Mouse (Mus musculus): ENCODE results near the gene Rnaset2b. TPM values are rescaled to one million over a fixed set of nuclear protein-coding genes. Genes with fewer than 3 reads are reported as not detected.
"Not testable (repeated sequence)": the region's sequence is repeated elsewhere in the genome, so short reads cannot be mapped to it uniquely, and the experiment has no call there.

The Rnaset2b gene
- polyA plus RNA-seq, 1 experiment: 79.9 TPM

DNA sequence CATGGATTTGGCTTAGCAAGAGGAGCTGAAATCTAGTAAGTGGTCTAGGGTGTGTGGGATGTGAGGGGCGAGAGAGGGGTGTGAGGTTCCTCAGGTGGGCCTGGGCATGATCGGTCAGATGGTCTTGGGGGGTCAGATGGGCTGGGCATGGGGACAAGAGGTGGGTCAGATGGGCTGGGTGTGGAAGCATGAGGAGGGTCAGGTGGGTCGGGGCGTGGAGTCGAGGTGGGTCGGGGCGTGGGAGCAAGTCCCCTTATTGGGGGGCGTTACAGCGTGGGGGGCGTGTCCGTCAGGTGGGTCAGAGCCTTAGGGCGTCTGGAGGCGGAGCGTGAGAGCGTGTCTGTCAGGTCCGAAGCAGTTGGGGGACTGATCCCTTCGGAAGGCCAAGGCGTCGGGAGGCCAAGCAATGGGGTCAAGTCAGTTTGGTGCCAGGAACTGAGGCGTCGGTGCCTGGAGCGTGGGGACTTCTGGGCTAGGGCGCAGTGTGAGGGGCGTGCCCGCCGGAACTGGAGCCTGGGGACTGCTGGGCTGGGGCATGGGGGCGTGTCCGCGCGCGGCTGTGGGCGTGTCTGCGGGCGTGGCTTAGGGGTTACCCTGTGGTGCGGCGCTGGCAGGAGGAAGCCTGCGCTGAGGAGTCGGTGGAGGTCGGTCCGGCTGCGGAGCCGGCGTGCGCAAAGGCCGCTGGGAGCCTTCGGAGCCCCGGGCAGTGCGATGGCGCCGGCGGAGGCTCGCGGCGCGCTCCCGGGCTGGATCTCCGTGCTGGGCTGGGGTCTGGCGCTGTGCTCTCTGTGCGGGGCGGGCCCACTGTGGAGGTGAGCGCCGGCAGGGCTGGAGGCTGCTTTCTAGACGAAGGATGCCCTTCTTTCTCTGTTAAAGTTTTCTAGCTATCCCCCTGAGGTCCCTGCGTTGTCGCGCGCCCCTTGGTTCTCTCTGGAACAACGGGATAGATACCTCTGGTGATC lies 8.1 kb downstream of the Rnaset2b start, which contains the start of gene Gm49721:
Gene Gm49721 (plus strand): TSS at position 618 of the 962 bp plus-strand sequence.
- H3K4me1 ChIP-seq (ENCODE audit: control insufficient read depth, insufficient read depth, low read length); H3K27me3 ChIP-seq (ENCODE audit: control insufficient read depth, insufficient read depth, low read length, poor library complexity, severe bottlenecking); H3K9me3 ChIP-seq (replicated peaks; ENCODE audit: control insufficient read depth, insufficient read depth, low read length, poor library complexity, severe bottlenecking); H3K27ac ChIP-seq (ENCODE audit: insufficient read depth, low read length); H3K36me3 ChIP-seq (ENCODE audit: control insufficient read depth, insufficient read depth, low read length, poor library complexity, severe bottlenecking): not testable (repeated sequence)
- Histone ChIP-seq H3K9ac (ENCODE audit: low read depth, poor library complexity, severe bottlenecking) (peak within 1 kb of the TSS; percentile 85), H3K4me3 (ENCODE audit: low read depth, low read length) (peak within 1 kb of the TSS; percentile 95)

DNA sequence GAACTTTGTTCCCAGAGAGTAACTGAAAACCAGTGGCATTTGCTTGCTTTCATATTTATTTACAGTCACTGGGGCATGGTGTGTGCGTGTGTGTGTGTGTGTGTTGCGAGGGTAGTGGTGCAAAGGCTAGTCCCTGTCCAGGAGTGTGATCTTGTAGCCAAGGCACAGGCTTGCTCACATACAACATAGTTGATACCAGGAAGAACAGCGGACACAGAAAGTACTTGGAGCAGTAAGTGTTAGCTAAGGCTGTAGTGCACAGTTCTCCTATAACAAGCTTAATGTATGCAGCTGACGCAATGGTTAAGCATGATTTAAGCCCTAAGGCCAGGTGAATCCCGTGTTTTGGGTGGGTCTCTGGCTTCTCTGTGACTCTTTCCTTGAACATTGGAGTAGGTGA lies 8.9 kb downstream of the Rnaset2b start:
- H3K36me3 ChIP-seq (ENCODE audit: control insufficient read depth, insufficient read depth, low read length, poor library complexity, severe bottlenecking): not testable (repeated sequence)

DNA sequence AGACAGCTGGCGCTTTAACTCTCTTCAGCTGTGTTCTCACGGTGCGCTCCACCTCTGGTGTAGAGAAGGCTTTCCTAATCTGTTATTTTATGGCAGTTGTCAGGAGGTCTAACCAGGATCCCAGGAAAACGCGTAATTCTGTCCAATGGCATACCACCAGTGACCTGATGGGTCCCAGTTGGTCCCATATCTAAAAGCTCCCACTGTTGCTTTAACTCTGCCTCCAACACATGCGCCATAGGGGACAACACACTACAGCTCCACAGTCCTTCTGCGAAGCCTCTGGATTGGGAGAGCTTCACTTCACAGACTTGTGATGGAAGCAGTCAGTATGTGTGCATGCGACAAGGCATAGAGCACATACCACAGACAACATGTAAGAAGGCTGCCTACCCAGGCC lies 9.7 kb downstream of the Rnaset2b start:
- H3K9ac ChIP-seq (ENCODE audit: low read depth, poor library complexity, severe bottlenecking); H3K4me3 ChIP-seq (ENCODE audit: low read depth, low read length); H3K27me3 ChIP-seq (ENCODE audit: control insufficient read depth, insufficient read depth, low read length, poor library complexity, severe bottlenecking); H3K36me3 ChIP-seq (ENCODE audit: control insufficient read depth, insufficient read depth, low read length, poor library complexity, severe bottlenecking); H3K9me3 ChIP-seq (replicated peaks; ENCODE audit: control insufficient read depth, insufficient read depth, low read length, poor library complexity, severe bottlenecking); H3K4me1 ChIP-seq (ENCODE audit: control insufficient read depth, insufficient read depth, low read length); H3K27ac ChIP-seq (ENCODE audit: insufficient read depth, low read length): not testable (repeated sequence)

More for the DNA sequence above, 8.9 kb downstream of the Rnaset2b start:
- H3K4me1 ChIP-seq (ENCODE audit: control insufficient read depth, insufficient read depth, low read length); H3K27ac ChIP-seq (ENCODE audit: insufficient read depth, low read length); H3K9me3 ChIP-seq (replicated peaks; ENCODE audit: control insufficient read depth, insufficient read depth, low read length, poor library complexity, severe bottlenecking); H3K27me3 ChIP-seq (ENCODE audit: control insufficient read depth, insufficient read depth, low read length, poor library complexity, severe bottlenecking): not testable (repeated sequence)
- Histone ChIP-seq H3K9ac (ENCODE audit: low read depth, poor library complexity, severe bottlenecking) (peak overlapping the region; percentile 85), H3K4me3 (ENCODE audit: low read depth, low read length) (peak overlapping the region; percentile 95)

DNA sequence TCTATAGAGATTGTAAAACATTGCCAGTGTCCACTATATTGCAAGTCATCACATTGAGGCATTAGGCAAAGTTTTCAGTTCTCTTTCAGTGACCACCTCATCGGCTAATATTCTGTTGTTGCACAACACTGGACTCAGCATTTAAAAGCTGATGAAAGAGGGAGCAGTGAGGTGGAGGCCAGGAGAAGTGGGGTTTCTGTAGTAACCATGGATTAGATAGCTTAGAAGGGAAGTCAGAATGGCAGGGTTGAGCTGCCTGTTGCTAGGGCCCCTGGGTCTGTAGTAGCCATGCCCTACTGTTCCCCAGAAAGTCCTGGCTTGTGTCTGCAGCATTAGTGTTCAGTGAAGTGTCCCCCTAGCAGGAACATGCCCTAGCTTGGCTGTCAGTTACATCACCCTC lies 15.7 kb downstream of the Rnaset2b start:
- not testable (repeated sequence) for H3K4me3 ChIP-seq (ENCODE audit: low read depth, low read length); H3K9me3 ChIP-seq (replicated peaks; ENCODE audit: control insufficient read depth, insufficient read depth, low read length, poor library complexity, severe bottlenecking); H3K27ac ChIP-seq (ENCODE audit: insufficient read depth, low read length); H3K27me3 ChIP-seq (ENCODE audit: control insufficient read depth, insufficient read depth, low read length, poor library complexity, severe bottlenecking); H3K36me3 ChIP-seq (ENCODE audit: control insufficient read depth, insufficient read depth, low read length, poor library complexity, severe bottlenecking); H3K4me1 ChIP-seq (ENCODE audit: control insufficient read depth, insufficient read depth, low read length); H3K9ac ChIP-seq (ENCODE audit: low read depth, poor library complexity, severe bottlenecking)

DNA sequence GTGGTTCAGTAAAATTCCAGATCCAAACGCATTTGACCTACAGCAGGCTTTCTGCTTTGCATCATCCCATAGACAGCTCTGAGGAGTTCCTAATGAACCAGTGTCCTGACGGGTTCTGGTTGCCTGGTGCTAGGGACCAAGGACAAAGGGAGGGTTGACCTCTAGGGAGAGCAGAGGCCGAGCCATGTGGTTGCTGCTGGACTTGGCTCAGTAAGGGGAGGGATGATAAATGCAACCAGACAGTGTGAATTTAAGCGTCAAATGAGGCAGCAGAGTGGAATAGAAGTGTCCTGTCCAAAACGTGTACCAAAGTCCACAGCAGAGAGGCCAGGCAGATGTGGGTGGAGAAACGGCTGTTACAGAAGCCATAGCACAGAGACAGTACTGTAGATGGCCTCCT lies 25.1 kb downstream of the Rnaset2b start:
- H3K27me3 ChIP-seq (ENCODE audit: control insufficient read depth, insufficient read depth, low read length, poor library complexity, severe bottlenecking); H3K4me1 ChIP-seq (ENCODE audit: control insufficient read depth, insufficient read depth, low read length); H3K27ac ChIP-seq (ENCODE audit: insufficient read depth, low read length); H3K4me3 ChIP-seq (ENCODE audit: low read depth, low read length); H3K9ac ChIP-seq (ENCODE audit: low read depth, poor library complexity, severe bottlenecking); H3K36me3 ChIP-seq (ENCODE audit: control insufficient read depth, insufficient read depth, low read length, poor library complexity, severe bottlenecking); H3K9me3 ChIP-seq (replicated peaks; ENCODE audit: control insufficient read depth, insufficient read depth, low read length, poor library complexity, severe bottlenecking): not testable (repeated sequence)

DNA sequence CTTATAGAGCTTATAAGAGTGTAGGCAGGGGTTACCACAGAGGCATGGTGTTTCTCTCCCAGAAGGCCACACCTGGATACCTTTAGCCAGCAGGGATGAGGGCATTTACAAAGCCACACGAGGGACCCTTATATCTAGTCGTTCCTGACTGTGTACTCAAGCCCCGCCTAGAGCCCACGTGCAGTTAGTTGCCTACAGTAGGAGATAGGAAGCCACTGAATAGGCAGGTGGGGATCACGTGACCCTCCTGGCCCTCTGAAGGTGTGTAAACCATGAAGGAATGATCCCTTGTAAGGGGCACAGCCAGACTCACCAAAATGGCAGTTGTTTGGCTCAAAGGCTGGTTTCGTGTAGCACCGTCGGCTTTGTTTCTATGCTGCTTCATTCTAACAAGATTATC lies 26.4 kb downstream of the Rnaset2b start:
- not testable (repeated sequence) for H3K4me1 ChIP-seq (ENCODE audit: control insufficient read depth, insufficient read depth, low read length)

DNA sequence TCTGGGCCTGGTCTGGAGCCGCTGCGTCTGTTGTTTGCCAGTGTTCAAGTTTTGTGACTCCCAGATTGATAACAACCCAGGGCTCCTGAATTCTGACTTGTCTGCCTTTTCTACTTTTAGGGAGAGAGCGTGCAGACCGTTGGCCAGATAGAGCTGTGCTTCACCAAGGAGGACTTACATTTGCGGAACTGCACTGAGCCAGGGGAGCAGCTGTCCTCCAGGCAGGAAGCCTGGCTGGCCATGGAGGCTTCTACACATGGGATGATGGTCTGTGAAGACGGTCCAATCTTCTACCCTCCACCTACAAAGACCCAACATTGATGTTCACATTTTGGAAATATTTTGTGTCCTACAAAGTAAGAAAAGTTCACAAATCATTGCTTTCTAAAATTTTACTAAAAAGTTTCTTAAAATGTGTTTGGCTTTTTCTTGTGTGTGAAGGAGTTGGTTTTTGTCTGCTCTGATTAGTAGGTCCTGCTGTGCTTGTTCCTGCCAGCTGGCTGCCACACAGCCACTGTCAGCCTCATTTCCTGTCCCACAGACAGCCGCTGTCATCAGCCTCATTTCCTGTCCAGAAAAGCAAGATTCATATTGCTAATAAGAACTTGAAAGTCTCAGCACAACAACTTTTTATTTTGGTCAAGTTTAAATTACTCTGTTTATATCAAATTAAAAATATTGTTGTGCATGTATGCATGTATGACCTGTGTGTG lies 27.5 kb downstream of the Rnaset2b start:
- not testable (repeated sequence) for H3K4me3 ChIP-seq (ENCODE audit: low read depth, low read length); H3K27ac ChIP-seq (ENCODE audit: insufficient read depth, low read length); H3K27me3 ChIP-seq (ENCODE audit: control insufficient read depth, insufficient read depth, low read length, poor library complexity, severe bottlenecking); H3K9me3 ChIP-seq (replicated peaks; ENCODE audit: control insufficient read depth, insufficient read depth, low read length, poor library complexity, severe bottlenecking); H3K9ac ChIP-seq (ENCODE audit: low read depth, poor library complexity, severe bottlenecking); H3K4me1 ChIP-seq (ENCODE audit: control insufficient read depth, insufficient read depth, low read length); H3K36me3 ChIP-seq (ENCODE audit: control insufficient read depth, insufficient read depth, low read length, poor library complexity, severe bottlenecking)

More for the DNA sequence above, 26.4 kb downstream of the Rnaset2b start:
- not testable (repeated sequence) for H3K36me3 ChIP-seq (ENCODE audit: control insufficient read depth, insufficient read depth, low read length, poor library complexity, severe bottlenecking); H3K4me3 ChIP-seq (ENCODE audit: low read depth, low read length); H3K27me3 ChIP-seq (ENCODE audit: control insufficient read depth, insufficient read depth, low read length, poor library complexity, severe bottlenecking); H3K27ac ChIP-seq (ENCODE audit: insufficient read depth, low read length); H3K9ac ChIP-seq (ENCODE audit: low read depth, poor library complexity, severe bottlenecking); H3K9me3 ChIP-seq (replicated peaks; ENCODE audit: control insufficient read depth, insufficient read depth, low read length, poor library complexity, severe bottlenecking)

DNA sequence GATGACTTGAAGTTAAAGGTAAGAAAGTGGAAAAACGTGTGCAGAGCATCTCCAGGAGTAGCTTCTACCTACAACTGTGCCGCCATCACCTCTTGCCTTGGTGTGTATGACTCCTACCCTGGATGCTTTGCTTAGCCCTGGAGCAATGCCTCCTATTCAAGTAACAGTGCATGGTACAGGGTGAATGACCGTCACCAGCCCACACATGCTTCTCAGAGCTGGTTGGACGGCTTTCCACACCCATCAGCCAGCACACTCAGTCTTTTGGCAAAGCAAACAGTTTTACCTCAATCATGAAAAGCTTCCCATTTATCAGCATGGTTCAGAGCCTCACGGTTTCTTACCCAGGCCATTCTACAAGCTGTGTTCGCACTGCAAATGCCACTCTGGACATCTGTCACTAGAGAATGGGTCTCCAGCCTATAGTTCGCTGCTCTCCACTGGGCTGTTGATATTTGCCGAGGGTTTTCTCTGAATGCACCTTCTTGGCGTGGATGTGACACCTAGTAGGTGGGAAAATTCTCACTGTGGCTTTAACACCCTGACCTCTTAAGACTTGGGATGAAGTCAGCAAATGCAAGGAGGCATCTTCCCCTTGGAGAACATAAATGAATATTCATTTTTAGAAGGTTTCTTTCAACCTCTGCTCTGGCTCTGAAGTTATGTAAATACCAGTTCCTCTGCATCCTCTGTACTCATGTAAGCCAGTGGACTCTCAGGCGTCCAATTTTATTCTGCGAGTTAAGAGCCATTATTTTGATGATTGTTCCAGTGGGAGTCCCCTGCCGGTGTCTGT lies 31.6 kb downstream of the Rnaset2b start:
- H3K27me3 ChIP-seq (ENCODE audit: control insufficient read depth, insufficient read depth, low read length, poor library complexity, severe bottlenecking); H3K27ac ChIP-seq (ENCODE audit: insufficient read depth, low read length); H3K4me1 ChIP-seq (ENCODE audit: control insufficient read depth, insufficient read depth, low read length); H3K9me3 ChIP-seq (replicated peaks; ENCODE audit: control insufficient read depth, insufficient read depth, low read length, poor library complexity, severe bottlenecking); H3K36me3 ChIP-seq (ENCODE audit: control insufficient read depth, insufficient read depth, low read length, poor library complexity, severe bottlenecking); H3K4me3 ChIP-seq (ENCODE audit: low read depth, low read length); H3K9ac ChIP-seq (ENCODE audit: low read depth, poor library complexity, severe bottlenecking): not testable (repeated sequence)

DNA sequence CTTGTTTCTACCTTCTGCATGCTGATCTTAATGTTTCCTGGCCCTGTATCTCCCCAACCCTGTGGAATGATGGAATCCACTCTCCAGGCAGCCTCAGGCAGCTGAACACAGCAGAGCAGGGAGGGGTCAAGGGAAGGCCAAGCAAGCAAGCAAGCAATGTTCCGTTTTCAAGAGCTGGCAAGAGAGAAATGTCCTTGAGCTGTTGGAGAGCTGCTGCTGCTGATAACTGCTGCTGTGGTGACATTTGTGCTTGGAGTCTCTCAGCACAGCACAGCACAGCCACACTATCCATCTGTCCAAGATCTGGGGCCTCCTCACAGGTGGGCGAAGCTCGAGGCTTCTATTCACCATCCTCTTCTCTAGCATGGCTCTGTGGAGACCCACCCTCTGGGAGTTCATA lies 33.0 kb downstream of the Rnaset2b start:
- not testable (repeated sequence) for H3K4me1 ChIP-seq (ENCODE audit: control insufficient read depth, insufficient read depth, low read length); H3K27ac ChIP-seq (ENCODE audit: insufficient read depth, low read length); H3K4me3 ChIP-seq (ENCODE audit: low read depth, low read length); H3K27me3 ChIP-seq (ENCODE audit: control insufficient read depth, insufficient read depth, low read length, poor library complexity, severe bottlenecking); H3K9ac ChIP-seq (ENCODE audit: low read depth, poor library complexity, severe bottlenecking); H3K9me3 ChIP-seq (replicated peaks; ENCODE audit: control insufficient read depth, insufficient read depth, low read length, poor library complexity, severe bottlenecking); H3K36me3 ChIP-seq (ENCODE audit: control insufficient read depth, insufficient read depth, low read length, poor library complexity, severe bottlenecking)

All from ES-Bruce4 (cell line).